Mouse (Mus musculus): ENCODE measurements at regions not wholly inside any gene's neighbourhood (a gene's known extent, or its start where the extent isn't known, plus 50 kb on each side); places are given as distances from the start of the nearest gene placed in this dataset.

- no peak for TF ChIP-seq CTCF (IDR thresholded peaks at IDR 0.05; ENCODE audit: control insufficient read depth, insufficient read depth, insufficient read length)
- no peak for TF ChIP-seq MYOG (IDR thresholded peaks at IDR 0.05; ENCODE audit: control insufficient read depth, extremely low read depth, insufficient read length)
- no peak for TF ChIP-seq USF1 (IDR thresholded peaks at IDR 0.05; ENCODE audit: low read depth)
- TF ChIP-seq CEBPB (IDR thresholded peaks at IDR 0.05; ENCODE audit: low read depth) = no peak
- no peak for TF ChIP-seq MAX (IDR thresholded peaks at IDR 0.05)
- no peak for TF ChIP-seq FOSL1 (IDR thresholded peaks at IDR 0.05; ENCODE audit: insufficient read depth, low read length, poor library complexity, severe bottlenecking)
These were observed 126.3 kb upstream of the Sgk1 start for GRCm38 (mm10) chr10:21755717-21756116.

All from C2C12 (cell line).